Mouse (Mus musculus): ENCODE data around the gene Il6st.

Il6st gene

GRCm38 (mm10) chr13:112486676-112487075, 22.8 kb downstream of the Il6st start:
- DNase-seq: no peak

- no peak for DNase-seq
Observed at GRCm38 (mm10) chr13:112490036-112490435, 26.2 kb downstream of the Il6st start.

- no peak for DNase-seq
Observed at GRCm38 (mm10) chr13:112491636-112492284, 27.9 kb downstream of the Il6st start.

- DNase-seq: no peak
Observed at GRCm38 (mm10) chr13:112492285-112492678, 28.4 kb downstream of the Il6st start.

GRCm38 (mm10) chr13:112494590-112494989, 30.7 kb downstream of the Il6st start:
- no peak for DNase-seq

GRCm38 (mm10) chr13:112500027-112500426, 36.2 kb downstream of the Il6st start:
- DNase-seq: no peak

GRCm38 (mm10) chr13:112500466-112500865, 36.6 kb downstream of the Il6st start:
- DNase-seq: no peak

- DNase-seq: no peak
Observed at GRCm38 (mm10) chr13:112503846-112504245, 40.0 kb downstream of the Il6st start.

- no peak for DNase-seq
Observed at GRCm38 (mm10) chr13:112505436-112505835, 41.6 kb downstream of the Il6st start.

GRCm38 (mm10) chr13:112506766-112507165, 42.9 kb downstream of the Il6st start:
- peak; percentile 57 to 63 for DNase-seq

- DNase-seq: no peak
Observed at GRCm38 (mm10) chr13:112507691-112508090, 43.8 kb downstream of the Il6st start.

- no peak for DNase-seq
Observed at GRCm38 (mm10) chr13:112508487-112508886, 44.6 kb downstream of the Il6st start.

GRCm38 (mm10) chr13:112509465-112509864, 45.6 kb downstream of the Il6st start:
- peak; percentile 78 to 80 for DNase-seq

GRCm38 (mm10) chr13:112510437-112511212, 46.8 kb downstream of the Il6st start:
- no peak for DNase-seq

GRCm38 (mm10) chr13:112511261-112511660, 47.4 kb downstream of the Il6st start:
- peak; percentile 31 to 50 for DNase-seq

GRCm38 (mm10) chr13:112511810-112512209, 47.9 kb downstream of the Il6st start:
- DNase-seq: no peak

- DNase-seq: no peak
Observed at GRCm38 (mm10) chr13:112512824-112513223, 49.0 kb downstream of the Il6st start.

- no peak for DNase-seq
Observed at GRCm38 (mm10) chr13:112514546-112514945, 50.7 kb downstream of the Il6st start.

GRCm38 (mm10) chr13:112522261-112522660, 58.4 kb downstream of the Il6st start:
- DNase-seq: no peak

GRCm38 (mm10) chr13:112522896-112523295, 59.0 kb downstream of the Il6st start:
- no peak for DNase-seq

GRCm38 (mm10) chr13:112523346-112523970, 59.6 kb downstream of the Il6st start:
- DNase-seq: no peak

GRCm38 (mm10) chr13:112527186-112527585, 63.3 kb downstream of the Il6st start:
- no peak for DNase-seq

- DNase-seq: peak; percentile 87
Observed at GRCm38 (mm10) chr13:112529893-112530292, 66.0 kb downstream of the Il6st start.

- no peak for DNase-seq
Observed at GRCm38 (mm10) chr13:112532235-112532634, 68.4 kb downstream of the Il6st start.

Data from cerebellum, postnatal 10 days (tissue).